In the genomic region with DNA sequence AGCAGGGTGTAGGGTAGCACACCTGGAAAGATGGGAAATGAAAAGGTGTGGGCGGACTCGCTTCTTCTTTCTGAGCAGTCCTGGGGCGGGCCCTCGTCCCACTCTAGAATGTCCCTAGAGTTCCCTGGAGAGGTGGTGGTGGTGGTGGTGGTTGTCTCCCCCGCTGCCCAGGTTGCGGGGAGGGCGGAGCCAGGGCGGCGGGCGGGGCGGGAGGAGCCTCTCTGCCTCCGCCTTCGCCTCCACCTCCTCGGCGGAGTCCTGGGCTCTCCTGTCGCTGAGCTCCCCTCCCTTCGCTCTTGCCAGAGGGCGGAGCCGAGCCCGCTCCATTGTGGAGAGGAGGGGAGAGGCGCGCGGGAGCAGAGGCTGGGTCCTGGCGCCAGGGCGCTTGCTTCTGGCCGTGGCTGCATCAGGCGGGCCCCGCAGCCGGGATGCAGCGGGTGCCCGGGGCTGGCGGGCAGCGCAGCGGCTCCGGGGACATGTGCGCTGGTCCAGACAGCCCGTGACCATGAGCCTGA, we compare ENCODE assay signal across 8 mouse cellular contexts. TPM values are rescaled to one million over a fixed set of nuclear protein-coding genes. Genes with fewer than 3 reads are reported as not detected.
DNase-seq lines count a peak whose midpoint lies in the region; ATAC-seq and TF ChIP-seq lines count a peak whose summit lies in the region.

No protein-coding gene starts in this region.

- H3K27me3 ChIP-seq in hindbrain, postnatal 0 days (ENCODE audit: insufficient read depth, low read length) = no peaks in the 10 kb centered on the region

- H3K9me3 ChIP-seq in hindbrain, postnatal 0 days (ENCODE audit: low read length) = no peaks in the 10 kb centered on the region

- H3K4me2 ChIP-seq in hindbrain, postnatal 0 days (ENCODE audit: low read depth, low read length) = peak overlapping the region; percentile 63

- H3K9ac ChIP-seq in hindbrain, postnatal 0 days (replicated peaks; ENCODE audit: low read length) = peak overlapping the region; percentile 84

- intact Hi-C loops in gastrocnemius, adult 2 months (cut with DNase I) = no loop called here
- intact Hi-C loops in left cerebral cortex, postnatal 25 days (cut with DNase I) = loop anchor here (5.0 kb wide), 1 partner anchor 167 kb away; a partner anchor contains a TSS

- H3K4me1 ChIP-seq in hindbrain, postnatal 0 days (ENCODE audit: insufficient read depth, low read length) = peaks cover 25% of the 10 kb centered on the region

- peak; percentile 48 for ATAC-seq in hindbrain, postnatal 0 days
- no peak for ATAC-seq in monocyte, adult 5-6 weeks (replicated peaks; ENCODE audit: insufficient number of reproducible peaks, low FRiP score, low TSS enrichment, poor library complexity, severe bottlenecking)

- peaks cover 33% of the 10 kb centered on the region for H3K36me3 ChIP-seq in hindbrain, postnatal 0 days (ENCODE audit: insufficient read depth, low read length)

- peak overlapping the region; percentile 78 for H3K4me3 ChIP-seq in gastrocnemius, adult 2 months
- peak overlapping the region; percentile 61 for H3K4me3 ChIP-seq in hindbrain, postnatal 0 days (ENCODE audit: low read length)

- 3% methylated on average over 26 of the region's 37 CpGs for WGBS in hindbrain, postnatal 0 days

- no peak for TF ChIP-seq CTCF in gastrocnemius, adult 2 months (IDR thresholded peaks at IDR 0.05)
- TF ChIP-seq CTCF in hindbrain, postnatal 0 days (IDR thresholded peaks at IDR 0.05; ENCODE audit: low read depth) = no peak

- peak; percentile 93 to 96 for DNase-seq in adrenal gland, adult (ENCODE audit: inconsistent age in 2 of 2, low spot score in 1 of 2)
- peak; percentile 58 to 80 for DNase-seq in cerebellum, postnatal 4 days (ENCODE audit: low spot score in 2 of 2)
- peak; percentile 92 for DNase-seq in gastrocnemius, adult 2 months
- peak; percentile 92 for DNase-seq in hindbrain, postnatal 0 days (ENCODE audit: low spot score)
- DNase-seq in left cerebral cortex, postnatal 25 days (ENCODE audit: low spot score in 2 of 2) = peak; percentile 82 to 87
- peak; percentile 90 for DNase-seq in mesoderm, embryonic 11.5 days (ENCODE audit: low read depth, low spot score)
- peak; percentile 62 for DNase-seq in skeletal muscle tissue, adult 2 months (ENCODE audit: low read depth, low spot score)

- H3K27ac ChIP-seq in gastrocnemius, adult 2 months = peak overlapping the region; percentile 83
- H3K27ac ChIP-seq in hindbrain, postnatal 0 days = peak overlapping the region; percentile 77

RNA-seq across cellular contexts. Expression of a gene that starts 3.4 kb away (rescaled TPM):
- total RNA-seq in gastrocnemius, adult 2 months (2021) = 10 to 100 TPM; 10.6 to 12.4 TPM
- total RNA-seq in hindbrain, postnatal 0 days (2014; rRNA removed) = 110 and 125 TPM in 2 replicates
- polyA plus RNA-seq in hindbrain, postnatal 0 days (2015; fragmentation: Nextera tagmentation; extraction: Ambion mirVana) = 30.6 and 34.8 TPM in 2 replicates
- total RNA-seq in left cerebral cortex, postnatal 25 days (2021) = 10 to 100 TPM; 90.6 to 95.2 TPM
- total RNA-seq in monocyte, adult 5-6 weeks (2017) = 11.0 to 19.0 TPM (median 13.7 TPM) in 3 replicates

RNA-seq across cellular contexts. Expression of a gene that starts 21.6 kb away (rescaled TPM):
- not detected for total RNA-seq in gastrocnemius, adult 2 months (2021)
- total RNA-seq in hindbrain, postnatal 0 days (2014; rRNA removed) = 0.10 and 0.29 TPM in 2 replicates
- polyA plus RNA-seq in hindbrain, postnatal 0 days (2015; fragmentation: Nextera tagmentation; extraction: Ambion mirVana) = 0.20 and 0.33 TPM in 2 replicates
- under 1 TPM; 0.27 to 0.71 TPM for total RNA-seq in left cerebral cortex, postnatal 25 days (2021)
- 1.2 TPM in 1 of 3 replicates, not detected in the others for total RNA-seq in monocyte, adult 5-6 weeks (2017)

RNA-seq across cellular contexts. Expression of a gene that starts 26.7 kb away (rescaled TPM):
- total RNA-seq in gastrocnemius, adult 2 months (2021) = 10 to 100 TPM; 13.0 to 15.2 TPM
- total RNA-seq in hindbrain, postnatal 0 days (2014; rRNA removed) = 32.3 and 39.6 TPM in 2 replicates
- polyA plus RNA-seq in hindbrain, postnatal 0 days (2015; fragmentation: Nextera tagmentation; extraction: Ambion mirVana) = 54.9 and 63.6 TPM in 2 replicates
- total RNA-seq in left cerebral cortex, postnatal 25 days (2021) = 100 to 1,000 TPM; 135 to 151 TPM
- total RNA-seq in monocyte, adult 5-6 weeks (2017) = 6.6 to 16.9 TPM (median 9.6 TPM) in 3 replicates

RNA-seq across cellular contexts. Expression of a gene that starts 28.9 kb away (rescaled TPM):
- total RNA-seq in gastrocnemius, adult 2 months (2021) = not detected
- not detected in 2 replicates for total RNA-seq in hindbrain, postnatal 0 days (2014; rRNA removed)
- not detected in 2 replicates for polyA plus RNA-seq in hindbrain, postnatal 0 days (2015; fragmentation: Nextera tagmentation; extraction: Ambion mirVana)
- not detected for total RNA-seq in left cerebral cortex, postnatal 25 days (2021)
- total RNA-seq in monocyte, adult 5-6 weeks (2017) = 1.5 TPM in 1 of 3 replicates, not detected in the others
